Mouse (Mus musculus): ENCODE results near the gene Helq. TPM values are rescaled to one million over a fixed set of nuclear protein-coding genes. Genes with fewer than 3 reads are reported as not detected.

The Helq gene
- total RNA-seq, 2 experiments from 2014 or later = 15.8 to 18.1 TPM

DNA sequence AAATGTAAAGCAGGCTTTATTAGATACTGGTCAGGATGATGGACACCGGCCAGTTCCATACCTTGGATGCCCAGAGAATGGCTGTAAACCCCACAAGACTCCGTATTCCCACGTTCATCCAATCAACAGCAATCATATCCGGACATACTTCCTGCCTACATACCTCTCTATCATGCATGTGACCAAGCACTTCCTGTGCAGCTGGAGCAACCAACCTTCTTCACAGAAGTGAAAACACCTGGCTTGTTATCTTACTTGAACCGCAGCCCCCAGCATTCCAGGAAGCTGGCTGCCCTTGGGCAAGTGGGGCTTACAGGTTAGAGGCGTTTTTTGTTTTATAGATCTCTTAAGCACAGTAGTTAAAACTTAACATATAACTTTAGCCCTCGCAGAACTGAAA is 24.4 kb upstream of the Helq start:
- Histone ChIP-seq H3K27ac (no peak overlapping the region), H3K4me3 (no peak overlapping the region)
- no peak for DNase-seq (ENCODE audit: low spot score in 2 of 2)
- no peak for TF ChIP-seq CTCF (conservative IDR thresholded peaks at IDR 0.05)

- TF ChIP-seq CTCF (conservative IDR thresholded peaks at IDR 0.05) = no peak
- peak overlapping the region; percentile 96 for H3K4me3 ChIP-seq
These were observed 23.0 kb upstream of the Helq start for GRCm38 (mm10) chr5:100821375-100821774.

GRCm38 (mm10) chr5:100820483-100821184 is 22.2 kb upstream of the Helq start, which contains the start of gene Abraxas1:
Gene Abraxas1 (minus strand): TSS chr5:100820965.
- no peak; the same call in 1 of the 2 replicates for TF ChIP-seq CTCF (conservative IDR thresholded peaks at IDR 0.05)
- DNase-seq (ENCODE audit: low spot score in 2 of 2) = peak; percentile 88
- Histone ChIP-seq H3K4me3 (peak within 1 kb of the TSS; percentile 96), H3K27ac (peak within 1 kb of the TSS; percentile 89)

More at GRCm38 (mm10) chr5:100821375-100821774, 23.0 kb upstream of the Helq start:
- DNase-seq (ENCODE audit: low spot score in 2 of 2) = no peak
- H3K27ac ChIP-seq = no peak overlapping the region

DNA sequence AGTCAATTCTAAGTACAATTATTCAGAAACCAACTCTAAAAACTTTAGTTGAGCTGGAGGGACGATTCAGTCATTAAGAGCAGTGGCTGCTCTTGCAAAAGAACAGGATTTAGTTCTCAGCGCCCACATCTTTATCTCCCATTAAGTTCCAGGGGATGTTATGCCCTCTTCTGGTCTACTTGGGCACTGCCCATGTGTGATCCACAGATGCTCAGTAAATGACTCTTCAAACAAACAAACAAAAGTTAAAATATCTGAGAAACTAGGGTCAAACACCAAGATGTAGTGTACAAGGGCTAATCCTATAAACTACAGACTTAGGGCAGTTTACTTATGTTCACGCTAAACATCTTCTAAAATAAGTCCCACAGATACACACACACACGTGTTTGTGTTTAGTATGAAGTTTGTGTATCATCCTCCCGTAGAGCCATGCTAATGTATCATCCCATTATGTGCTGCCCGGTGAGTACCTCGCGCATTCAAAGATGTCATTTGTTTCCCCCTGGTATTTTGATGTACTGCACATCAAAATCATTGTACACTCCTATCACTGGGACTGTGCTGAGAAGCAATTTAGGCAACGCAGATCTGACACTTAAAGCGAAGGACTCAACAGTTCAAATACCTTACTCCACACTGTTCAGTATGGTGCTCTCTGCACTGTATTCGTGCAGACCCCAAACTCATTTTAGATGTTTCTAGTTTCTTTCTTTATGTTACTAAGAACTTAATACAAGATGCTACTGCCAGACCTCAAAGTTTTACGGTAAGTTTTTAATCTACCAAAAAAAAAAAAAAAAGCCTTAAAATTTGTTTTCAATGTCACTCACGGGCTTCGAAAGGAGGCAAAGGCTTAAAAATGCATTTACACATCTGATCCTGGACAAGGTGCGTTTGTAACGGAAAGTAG is 21.4 kb upstream of the Helq start:
- no peak for DNase-seq (ENCODE audit: low spot score in 2 of 2)
- Histone ChIP-seq H3K4me3 (peak overlapping the region; percentile 96), H3K27ac (peak overlapping the region; percentile 89)
- peak; percentile 67 for TF ChIP-seq CTCF (conservative IDR thresholded peaks at IDR 0.05)

- no peak for TF ChIP-seq CTCF (conservative IDR thresholded peaks at IDR 0.05)
- DNase-seq (ENCODE audit: low spot score in 2 of 2) = no peak
- H3K27ac ChIP-seq = no peak overlapping the region
- H3K4me3 ChIP-seq = no peak overlapping the region
These were observed 19.9 kb upstream of the Helq start for GRCm38 (mm10) chr5:100818341-100818740.

DNA sequence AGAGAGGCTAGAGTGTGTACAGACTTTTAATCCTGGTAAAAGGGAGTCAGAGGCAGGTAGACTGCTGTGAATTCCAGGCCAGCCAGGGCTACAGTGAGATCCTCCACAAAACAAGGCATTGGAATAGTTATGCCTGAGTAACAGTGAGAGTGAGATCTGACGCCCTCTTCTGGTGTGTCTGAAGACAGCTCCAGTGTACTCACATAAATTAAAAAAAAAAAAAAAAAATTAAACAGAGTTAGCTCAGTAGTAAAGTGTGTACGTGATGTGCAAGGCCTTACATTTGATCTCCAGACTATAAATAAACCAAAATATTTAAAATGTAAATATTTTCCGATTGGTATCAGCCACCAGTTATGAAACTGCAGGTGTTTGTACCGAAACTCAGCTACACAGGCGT is 4.3 kb downstream of the Helq start:
- Histone ChIP-seq H3K4me3 (no peak overlapping the region), H3K27ac (no peak overlapping the region)
- TF ChIP-seq CTCF (conservative IDR thresholded peaks at IDR 0.05) = peak; percentile 54
- DNase-seq (ENCODE audit: low spot score in 2 of 2) = no peak

DNA sequence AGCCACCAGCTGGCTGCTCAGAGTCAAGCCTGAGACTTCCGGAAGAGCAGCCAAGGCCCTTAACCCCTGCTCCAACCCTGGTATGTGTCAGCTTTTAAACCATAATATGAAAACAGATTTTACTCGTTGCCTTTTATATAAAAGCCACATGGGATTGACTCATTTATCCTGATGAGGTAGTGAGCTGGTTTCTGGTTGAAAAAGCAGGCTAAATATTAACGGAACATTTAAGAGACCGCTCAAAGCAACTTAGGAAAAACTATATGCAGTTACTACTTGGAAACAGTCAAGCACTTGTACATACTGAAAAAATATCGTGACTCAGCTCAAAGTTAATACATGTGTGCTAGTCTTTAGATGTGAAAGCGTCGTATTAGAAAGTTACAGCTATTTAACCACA is 6.1 kb downstream of the Helq start:
- H3K27ac ChIP-seq = no peak overlapping the region
- no peak for TF ChIP-seq CTCF (conservative IDR thresholded peaks at IDR 0.05)
- DNase-seq (ENCODE audit: low spot score in 2 of 2) = no peak
- H3K4me3 ChIP-seq = no peak overlapping the region

- Histone ChIP-seq H3K27ac (no peak overlapping the region), H3K4me3 (no peak overlapping the region)
- no peak for DNase-seq (ENCODE audit: low spot score in 2 of 2)
- TF ChIP-seq CTCF (conservative IDR thresholded peaks at IDR 0.05) = no peak
These were observed 10.9 kb downstream of the Helq start for GRCm38 (mm10) chr5:100787527-100787926.

GRCm38 (mm10) chr5:100779002-100779401 is 19.4 kb downstream of the Helq start:
- Histone ChIP-seq H3K4me3 (no peak overlapping the region), H3K27ac (no peak overlapping the region)
- no peak for TF ChIP-seq CTCF (conservative IDR thresholded peaks at IDR 0.05)
- no peak for DNase-seq (ENCODE audit: low spot score in 2 of 2)

DNA sequence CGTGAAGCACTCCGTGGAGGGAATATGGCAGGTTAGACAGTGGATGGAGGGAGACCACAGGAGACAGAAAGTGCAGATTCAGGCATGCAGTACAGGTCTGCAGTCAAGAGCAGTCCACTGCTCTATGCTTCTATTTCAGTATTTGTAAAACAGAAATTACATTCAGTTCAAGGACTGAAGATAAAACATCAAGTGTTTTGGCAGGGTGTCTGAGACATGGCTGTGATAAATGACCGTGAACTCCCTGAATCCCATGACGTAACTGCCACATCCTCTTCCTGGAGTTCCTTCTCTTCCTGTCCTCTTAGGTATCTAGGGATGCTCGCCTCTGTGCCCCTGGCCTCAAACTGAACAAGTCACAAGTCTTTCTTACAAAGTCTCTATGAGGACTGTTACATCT is 21.5 kb downstream of the Helq start:
- H3K27ac ChIP-seq = no peak overlapping the region
- H3K4me3 ChIP-seq = no peak overlapping the region
- DNase-seq (ENCODE audit: low spot score in 2 of 2) = no peak
- no peak for TF ChIP-seq CTCF (conservative IDR thresholded peaks at IDR 0.05)

DNA sequence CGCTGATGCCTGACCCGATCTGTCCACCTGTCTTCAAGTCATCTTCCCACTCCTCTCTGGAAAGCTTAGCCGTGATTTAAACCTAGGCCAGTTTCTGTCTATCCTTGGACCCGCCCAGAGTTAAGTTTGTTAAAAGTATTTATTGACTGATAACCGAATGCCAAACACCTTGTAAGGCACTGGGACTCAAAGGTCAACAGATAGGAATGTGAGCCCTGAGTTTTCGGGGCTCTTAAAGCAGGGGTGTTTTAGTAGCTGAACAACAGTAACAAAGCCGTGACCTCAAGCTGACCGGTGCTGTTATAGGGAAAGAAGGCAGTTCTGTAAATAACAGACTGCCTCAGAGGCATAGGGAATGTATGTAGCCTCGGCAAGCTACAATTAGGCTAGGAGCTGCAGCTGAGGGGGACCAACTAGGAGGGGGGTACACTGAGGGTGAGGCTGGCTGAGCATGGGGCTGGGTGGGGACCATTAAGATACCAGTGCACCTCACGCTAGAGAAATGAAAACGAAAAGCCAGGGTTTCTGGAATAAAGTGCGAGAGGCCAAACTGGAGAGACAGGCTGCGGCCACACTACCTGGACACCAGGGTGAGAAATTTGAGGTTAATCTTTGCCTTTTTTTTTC is 22.5 kb downstream of the Helq start:
- no peak for DNase-seq (ENCODE audit: low spot score in 2 of 2)
- TF ChIP-seq CTCF (conservative IDR thresholded peaks at IDR 0.05) = no peak
- Histone ChIP-seq H3K4me3 (no peak overlapping the region), H3K27ac (no peak overlapping the region)

DNA sequence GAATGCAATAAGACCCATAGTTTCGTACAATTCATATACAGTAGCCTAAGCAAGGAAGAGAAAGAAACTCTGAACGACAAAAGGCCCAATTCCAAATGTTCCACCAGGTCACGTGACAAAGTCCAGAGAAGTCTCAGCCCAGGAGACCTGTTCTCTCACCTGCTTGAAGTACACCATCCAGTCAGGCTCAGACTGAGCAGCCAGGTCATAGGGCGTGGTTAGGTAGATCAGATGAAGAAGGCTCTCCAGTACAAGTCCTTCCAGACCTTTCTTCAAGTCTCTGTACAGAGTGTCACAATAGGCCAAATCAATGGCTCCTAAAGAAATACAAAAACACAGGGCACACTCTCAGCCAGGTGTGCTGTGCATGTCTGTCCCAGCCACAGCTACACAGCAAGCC is 26.8 kb downstream of the Helq start:
- no peak for TF ChIP-seq CTCF (conservative IDR thresholded peaks at IDR 0.05)
- Histone ChIP-seq H3K27ac (no peak overlapping the region), H3K4me3 (no peak overlapping the region)
- no peak for DNase-seq (ENCODE audit: low spot score in 2 of 2)

DNA sequence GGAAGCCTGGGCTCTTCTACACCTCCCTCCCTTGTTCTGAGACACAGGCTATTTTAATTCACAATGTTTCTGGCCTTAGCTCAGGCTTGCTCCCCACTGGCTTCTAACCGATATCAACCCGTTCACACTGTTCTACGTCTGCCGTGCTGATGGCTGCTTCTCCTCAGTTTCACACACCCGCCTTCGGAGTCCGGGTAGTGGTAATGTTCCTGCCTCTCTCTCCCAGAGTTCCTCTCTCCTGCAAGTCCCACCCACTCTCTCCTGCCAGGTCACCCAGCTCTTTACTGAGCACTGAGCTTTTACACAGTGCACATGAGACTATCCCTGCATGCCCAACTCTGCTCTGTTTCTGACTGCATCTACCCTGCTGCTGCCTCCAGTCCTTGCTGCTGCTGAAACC is 32.4 kb downstream of the Helq start:
- Histone ChIP-seq H3K27ac (no peak overlapping the region), H3K4me3 (no peak overlapping the region)
- DNase-seq (ENCODE audit: low spot score in 2 of 2) = no peak
- TF ChIP-seq CTCF (conservative IDR thresholded peaks at IDR 0.05) = no peak

Measured in layer of hippocampus, adult 2 months (tissue).